Mouse (Mus musculus) activated CD4-positive, CD25-positive, alpha-beta regulatory T cell, adult 4 months (primary cell): ENCODE measurements around the gene Mafg. TPM values are rescaled to one million over a fixed set of nuclear protein-coding genes. Genes with fewer than 3 reads are reported as not detected.
"Not testable (repeated sequence)": the region's sequence is repeated elsewhere in the genome, so short reads cannot be mapped to it uniquely, and the experiment has no call there.

Experiments used
- ATAC-seq: one replicate; pipeline ENCODE4 v1.8.0; 2017
- polyA plus RNA-seq, 2 experiments: library from polyadenylated mRNA; unstranded; fragments of 100-300 nt; shearing (Covaris generic); gene quantifications; one replicate each; pipeline ENCODE4 v1.2.1; 2017

Gene Mafg
- polyA plus RNA-seq, 2 experiments from 2014 or later, result 10.7 to 14.3 TPM

DNA sequence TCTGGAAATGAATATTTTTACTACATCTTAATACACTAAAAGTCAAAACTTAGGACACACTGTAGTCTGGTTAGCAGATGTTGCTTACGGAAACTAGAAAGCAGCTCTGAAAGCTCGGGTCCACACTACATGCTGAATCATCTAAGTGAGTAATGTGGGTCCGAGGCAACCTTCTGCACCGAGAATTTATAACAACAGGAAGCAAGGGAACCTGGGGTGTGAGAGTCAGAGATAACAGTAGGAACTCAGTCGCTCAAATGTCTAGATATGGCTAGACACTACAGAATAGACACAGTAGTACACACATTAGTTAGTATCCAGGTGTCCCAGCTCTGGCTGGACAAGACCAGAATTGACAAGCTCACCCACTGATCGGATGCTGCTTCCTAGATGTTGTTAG, 44.9 kb downstream of the Mafg start:
- no peak for ATAC-seq

GRCm38 (mm10) chr11:120583937-120584336, 49.5 kb downstream of the Mafg start:
- ATAC-seq, result no peak

DNA sequence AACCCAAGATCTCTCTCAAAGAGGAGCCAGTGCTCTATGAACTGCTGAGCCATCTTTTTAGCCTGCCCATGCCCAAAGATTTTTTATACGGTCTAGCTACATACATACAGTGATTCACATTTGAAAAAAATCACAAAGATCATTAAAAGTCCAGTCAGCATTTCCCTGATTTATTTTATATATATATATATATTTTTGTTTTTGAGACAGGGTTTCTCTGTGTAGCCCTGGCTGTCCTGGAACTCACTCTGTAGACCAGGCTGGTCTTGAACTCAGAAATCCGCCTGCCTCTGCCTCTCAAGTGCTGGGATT, 50.5 kb downstream of the Mafg start:
- not testable (repeated sequence) for ATAC-seq

- no peak for ATAC-seq
These were observed 51.0 kb downstream of the Mafg start for GRCm38 (mm10) chr11:120582268-120582981.

DNA sequence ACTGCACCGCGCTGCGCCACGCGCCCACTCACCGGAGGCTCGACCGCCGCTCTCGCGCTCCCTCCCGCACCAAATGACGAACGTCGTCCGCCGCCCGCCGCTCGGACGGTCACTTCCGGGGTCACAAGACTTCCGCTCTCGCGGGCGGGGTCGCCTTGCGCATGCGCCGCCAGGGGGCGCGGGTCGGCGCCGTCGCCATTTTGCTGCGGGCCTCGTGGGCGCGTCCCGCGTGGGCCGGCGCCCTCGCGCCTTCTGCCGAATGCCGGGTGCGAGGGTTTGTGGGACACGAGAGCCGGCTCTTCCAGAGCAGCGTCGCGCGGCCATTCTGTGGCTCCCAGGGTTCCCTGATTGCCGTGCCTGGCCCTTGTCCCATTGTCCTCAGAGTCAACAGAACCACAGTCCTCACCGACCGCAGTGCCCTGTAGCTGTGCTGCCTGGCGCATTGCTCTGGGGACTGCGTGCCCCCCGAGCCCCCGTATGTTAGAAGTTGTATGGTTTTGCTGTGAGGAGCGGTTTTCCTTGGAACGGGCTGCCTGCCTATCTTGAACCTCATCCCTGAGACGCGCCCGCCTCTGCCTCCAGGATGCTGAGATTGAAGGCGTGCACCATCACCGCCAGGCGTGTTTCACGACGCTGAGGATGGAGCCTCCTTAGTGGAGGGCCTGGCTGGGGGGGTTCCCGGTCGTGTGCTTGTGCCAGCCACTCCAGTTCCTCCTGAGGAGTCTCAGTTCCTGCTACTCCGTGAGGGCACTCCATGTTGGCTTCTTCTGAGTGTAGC, 51.7 kb downstream of the Mafg start, which contains the start of gene Arhgdia:
TSS of gene Arhgdia (minus strand) at position 135 of the 778 bp plus-strand sequence.
- ATAC-seq, result peak; percentile 50

DNA sequence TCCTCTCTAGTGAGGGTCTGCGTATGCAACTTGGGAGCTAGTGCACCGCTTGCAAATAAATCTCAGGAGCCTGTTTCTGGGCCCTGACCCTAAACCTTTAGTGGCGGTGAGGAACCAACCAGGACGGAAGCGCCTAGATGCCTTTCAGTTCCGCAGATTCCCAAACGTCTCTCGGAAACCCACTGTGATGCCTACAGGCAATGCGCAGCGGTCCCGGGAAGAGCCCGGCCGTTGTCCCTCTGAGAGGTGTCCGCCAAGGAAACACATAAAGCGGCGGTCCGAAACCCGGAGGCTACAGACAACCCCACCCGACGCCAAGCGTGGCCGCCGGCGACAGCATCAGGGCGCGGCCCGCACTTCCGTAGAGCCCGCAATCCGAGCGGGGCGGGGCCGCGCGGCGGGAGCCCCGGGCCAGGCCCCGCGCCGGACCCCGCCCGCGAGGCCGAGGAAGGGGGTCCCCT, 52.5 kb downstream of the Mafg start:
- no peak for ATAC-seq

DNA sequence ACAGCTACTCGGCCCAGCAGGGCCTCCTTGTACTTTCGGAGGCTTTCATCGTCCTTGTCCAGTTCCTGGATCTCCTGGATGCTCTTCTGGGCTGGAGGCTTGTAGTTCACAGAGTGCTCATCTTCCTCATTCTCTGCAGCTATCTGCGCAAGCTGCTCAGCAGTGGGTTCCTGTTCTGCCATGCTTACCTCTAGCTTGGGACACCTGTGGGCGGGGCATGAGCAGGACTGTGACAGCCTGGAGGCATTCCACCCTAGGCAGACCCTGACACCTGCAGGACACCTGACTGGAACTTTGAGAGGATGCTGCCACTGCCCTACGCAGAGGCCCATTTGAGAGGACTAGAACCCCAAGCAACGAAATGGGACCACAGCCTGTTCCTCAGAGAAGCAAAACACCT, 53.2 kb downstream of the Mafg start:
- no peak for ATAC-seq

- no peak for ATAC-seq
These were observed 53.9 kb downstream of the Mafg start for GRCm38 (mm10) chr11:120579316-120580107.

- no peak for ATAC-seq
These were observed 54.6 kb downstream of the Mafg start for GRCm38 (mm10) chr11:120578694-120579243.

GRCm38 (mm10) chr11:120578024-120578693, 55.2 kb downstream of the Mafg start:
- no peak for ATAC-seq

- no peak for ATAC-seq
These were observed 56.0 kb downstream of the Mafg start for GRCm38 (mm10) chr11:120577211-120578023.

GRCm38 (mm10) chr11:120576365-120576981, 56.9 kb downstream of the Mafg start:
- no peak for ATAC-seq

- no peak for ATAC-seq
These were observed 57.5 kb downstream of the Mafg start for GRCm38 (mm10) chr11:120575940-120576339.

Other genes starting within 250 kb of the Mafg start
- gene Nploc4, start 195.9 kb downstream of the Mafg start, polyA plus RNA-seq, result 1 to 10 TPM; 9.1 to 9.7 TPM
- not detected for gene Tspan10, start 191.0 kb downstream of the Mafg start, polyA plus RNA-seq
- gene Pde6g, start 180.1 kb downstream of the Mafg start, polyA plus RNA-seq, result under 1 TPM in 1 of 2 experiments, not detected in 1; 0.38 TPM
- 1 to 10 TPM; 7.5 to 8.5 TPM for gene Oxld1, start 175.5 kb downstream of the Mafg start, polyA plus RNA-seq
- 10 to 100 TPM; 15.6 to 22.7 TPM for gene Ccdc137, start 175.5 kb downstream of the Mafg start, polyA plus RNA-seq
- 10 to 100 TPM; 24.4 to 30.8 TPM for gene Arl16, start 166.0 kb downstream of the Mafg start, polyA plus RNA-seq
- gene Mrpl12, start 149.0 kb downstream of the Mafg start, polyA plus RNA-seq, result 10 to 100 TPM; 73.5 to 74.7 TPM
- gene Slc25a10, start 141.8 kb downstream of the Mafg start, polyA plus RNA-seq, result 10 to 100 TPM in 1 of 2 experiments, 1 to 10 TPM in 1; 9.7 to 12.3 TPM
- not detected for gene Gcgr, start 102.9 kb downstream of the Mafg start, polyA plus RNA-seq
- 100 to 1,000 TPM; 121 to 128 TPM for gene Mcrip1, start 83.9 kb downstream of the Mafg start, polyA plus RNA-seq
- gene Ppp1r27, start 82.5 kb downstream of the Mafg start, polyA plus RNA-seq, result not detected
- gene P4hb, start 60.3 kb downstream of the Mafg start, polyA plus RNA-seq, result 100 to 1,000 TPM; 140 to 160 TPM
- 100 to 1,000 TPM; 601 to 860 TPM for gene Arhgdia, start 52.0 kb downstream of the Mafg start, polyA plus RNA-seq
- gene Alyref, start 35.2 kb downstream of the Mafg start, polyA plus RNA-seq, result 10 to 100 TPM; 18.9 to 51.6 TPM
- 100 to 1,000 TPM; 112 to 117 TPM for gene Anapc11, start 35.2 kb downstream of the Mafg start, polyA plus RNA-seq
- not detected for gene Npb, start 25.1 kb downstream of the Mafg start, polyA plus RNA-seq
- gene Pcyt2, start 15.7 kb downstream of the Mafg start, polyA plus RNA-seq, result 100 to 1,000 TPM in 1 of 2 experiments, 10 to 100 TPM in 1; 84.5 to 112 TPM
- gene Sirt7, start 8.4 kb downstream of the Mafg start, polyA plus RNA-seq, result 10 to 100 TPM; 50.8 to 61.8 TPM
- gene Pycr1, start 10.2 kb upstream of the Mafg start, polyA plus RNA-seq, result under 1 TPM in 1 of 2 experiments, not detected in 1; 0.48 TPM
- not detected for gene Myadml2, start 14.6 kb upstream of the Mafg start, polyA plus RNA-seq
- gene Notum, start 27.6 kb upstream of the Mafg start, polyA plus RNA-seq, result not detected
- 100 to 1,000 TPM in 1 of 2 experiments, 10 to 100 TPM in 1; 78.1 to 110 TPM for gene Aspscr1, start 39.4 kb upstream of the Mafg start, polyA plus RNA-seq
- 100 to 1,000 TPM; 163 to 165 TPM for gene Cenpx, start 80.1 kb upstream of the Mafg start, polyA plus RNA-seq
- gene Lrrc45, start 80.3 kb upstream of the Mafg start, polyA plus RNA-seq, result 10 to 100 TPM; 19.7 to 24.1 TPM
- gene Rac3, start 87.9 kb upstream of the Mafg start, polyA plus RNA-seq, result not detected
- 10 to 100 TPM; 17.0 to 20.9 TPM for gene Dcxr, start 93.7 kb upstream of the Mafg start, polyA plus RNA-seq
- not detected for gene Cbr2, start 98.5 kb upstream of the Mafg start, polyA plus RNA-seq
- gene Hmga1b, start 129.2 kb upstream of the Mafg start, polyA plus RNA-seq, result 10 to 100 TPM; 35.6 to 69.1 TPM
- gene Rfng, start 150.6 kb upstream of the Mafg start, polyA plus RNA-seq, result 1 to 10 TPM; 3.5 to 4.9 TPM
- 100 to 1,000 TPM; 118 to 137 TPM for gene Gps1, start 150.7 kb upstream of the Mafg start, polyA plus RNA-seq
- gene Dus1l, start 162.8 kb upstream of the Mafg start, polyA plus RNA-seq, result 10 to 100 TPM; 30.9 to 31.9 TPM
- 10 to 100 TPM; 28.8 to 40.3 TPM for gene Fasn, start 190.9 kb upstream of the Mafg start, polyA plus RNA-seq